Mouse (Mus musculus) intestine, embryonic 14.5 days (tissue): ENCODE measurements around the gene Cadps2. TPM values are rescaled to one million over a fixed set of nuclear protein-coding genes. Genes with fewer than 3 reads are reported as not detected.

Source experiments
- ATAC-seq: fragments of 200-750 bp; cut with Nextera tagmentation; replicated peaks from 2 replicates; pipeline ENCODE4 v1.8.0; 2017; ENCODE audit warnings: low read depth, moderate number of reproducible peaks, moderate TSS enrichment, moderate library complexity; ENCODE audit not compliant: low FRiP score, low TSS enrichment
- DNase-seq: peaks from one replicate; pipeline ENCODE4 v3.0.0-alpha.2; 2018; ENCODE audit warnings: low spot score
- H3K27ac ChIP-seq: fragments of 300-500 bp; sonication (generic); 2 replicates; pipeline ENCODE4 v1.5.1; 2014; ENCODE audit warnings: low read depth, mild to moderate bottlenecking, control low read depth
- H3K27me3 ChIP-seq: fragments of 300-500 bp; sonication (generic); replicated peaks from 2 replicates; pipeline ENCODE4 v1.6.1; 2014; ENCODE audit warnings: low read length, control low read depth; ENCODE audit not compliant: control insufficient read depth, insufficient read depth
- H3K36me3 ChIP-seq: fragments of 300-500 bp; sonication (generic); 2 replicates; pipeline ENCODE4 v1.6.1; 2014; ENCODE audit warnings: low read length, control low read depth; ENCODE audit not compliant: control insufficient read depth, insufficient read depth
- H3K4me1 ChIP-seq: fragments of 300-500 bp; sonication (generic); replicated peaks from 2 replicates; pipeline ENCODE4 v1.6.1; 2014; ENCODE audit warnings: low read length, control low read depth, mixed read lengths; ENCODE audit not compliant: control insufficient read depth, insufficient read depth
- H3K4me2 ChIP-seq: fragments of 300-500 bp; sonication (generic); 2 replicates; pipeline ENCODE4 v1.6.1; 2014; ENCODE audit warnings: low read length
- H3K4me3 ChIP-seq: fragments of 300-500 bp; sonication (generic); 2 replicates; pipeline ENCODE4 v1.5.1; 2014; ENCODE audit warnings: low read depth, low read length, control low read depth, mixed read lengths
- H3K9ac ChIP-seq: fragments of 300-500 bp; sonication (generic); 2 replicates; pipeline ENCODE4 v1.6.1; 2014; ENCODE audit warnings: mild to moderate bottlenecking, low read length
- H3K9me3 ChIP-seq: fragments of 300-500 bp; sonication (generic); 2 replicates; pipeline ENCODE4 v1.6.1; 2016; ENCODE audit warnings: low read length, control low read depth; ENCODE audit not compliant: control insufficient read depth
- WGBS: fragments of 180-500 bp; shearing (Covaris S2); extraction: QIAGEN DNeasy Blood & Tissue Kit; methylation state at CpG from one replicate; pipeline ENCODE4 v1.1.7; 2014; 5-methylcytosine and 5-hydroxymethylcytosine counted together
- polyA plus RNA-seq: library from polyadenylated mRNA; unstranded; fragments of >200 nt; fragmentation: Nextera tagmentation; extraction: Ambion mirVana; gene quantifications from 2 replicates; pipeline ENCODE4 v1.2.1, GENCODE M21; 2014

The Cadps2 gene
- 0.74 and 1.2 TPM in 2 replicates for polyA plus RNA-seq

- Histone ChIP-seq H3K9ac (peak within 1 kb of the TSS; percentile 52), H3K36me3 (no peaks in the 10 kb centered on the region), H3K27me3 (peaks cover 29% of the 10 kb centered on the region), H3K4me1 (peaks cover 3% of the 10 kb centered on the region; the same call in 1 of the 2 replicates), H3K4me2 (peak within 1 kb of the TSS; percentile 86), H3K9me3 (no peaks in the 10 kb centered on the region), H3K27ac (no peak within 1 kb of the TSS), H3K4me3 (peak within 1 kb of the TSS; percentile 63)
- peak; percentile 81 for DNase-seq
- peak; percentile 84 for ATAC-seq
- under 1% methylated on average over 111 of the region's 114 CpGs for WGBS
These were observed at the start of gene Cadps2 for GRCm38 (mm10) chr6:23839009-23839811. Cadps2 (minus strand) TSS chr6:23839421.

- no peak overlapping the region for H3K4me2 ChIP-seq
- no peaks in the 10 kb centered on the region for H3K4me1 ChIP-seq
- DNase-seq, result peak; percentile 52
- H3K4me3 ChIP-seq, result no peak overlapping the region
- no peak for ATAC-seq
- 11% methylated on average over 6 of the region's 6 CpGs for WGBS
- H3K36me3 ChIP-seq, result no peaks in the 10 kb centered on the region
- H3K9me3 ChIP-seq, result no peaks in the 10 kb centered on the region
- H3K27me3 ChIP-seq, result no peaks in the 10 kb centered on the region
- H3K9ac ChIP-seq, result no peak overlapping the region
- H3K27ac ChIP-seq, result no peak overlapping the region
These were observed 47.2 kb upstream of the Cadps2 start for GRCm38 (mm10) chr6:23886418-23886817.

- H3K4me2 ChIP-seq, result no peak overlapping the region
- no peaks in the 10 kb centered on the region for H3K36me3 ChIP-seq
- no peaks in the 10 kb centered on the region for H3K27me3 ChIP-seq
- ATAC-seq (no peak), DNase-seq (no peak)
- WGBS, result 81% methylated on average over 4 of the region's 4 CpGs
- H3K4me1 ChIP-seq, result no peaks in the 10 kb centered on the region
- H3K4me3 ChIP-seq, result no peak overlapping the region
- H3K9ac ChIP-seq, result no peak overlapping the region
- no peaks in the 10 kb centered on the region for H3K9me3 ChIP-seq
- no peak overlapping the region for H3K27ac ChIP-seq
These were observed 37.7 kb upstream of the Cadps2 start for GRCm38 (mm10) chr6:23876765-23877408.

GRCm38 (mm10) chr6:23876363-23876762 is 37.1 kb upstream of the Cadps2 start:
- Histone ChIP-seq H3K9ac (no peak overlapping the region), H3K27me3 (no peaks in the 10 kb centered on the region), H3K4me2 (no peak overlapping the region), H3K4me3 (no peak overlapping the region), H3K4me1 (no peaks in the 10 kb centered on the region), H3K9me3 (no peaks in the 10 kb centered on the region), H3K27ac (no peak overlapping the region), H3K36me3 (no peaks in the 10 kb centered on the region)
- no peak for ATAC-seq
- WGBS, result 69% methylated on average over 4 of the region's 4 CpGs
- DNase-seq, result no peak

GRCm38 (mm10) chr6:23873812-23874211 is 34.6 kb upstream of the Cadps2 start:
- H3K9ac ChIP-seq, result no peak overlapping the region
- DNase-seq (no peak), ATAC-seq (no peak)
- H3K4me3 ChIP-seq, result no peak overlapping the region
- WGBS, result 86% methylated on average over 4 of the region's 4 CpGs
- no peak overlapping the region for H3K27ac ChIP-seq
- H3K4me2 ChIP-seq, result no peak overlapping the region
- H3K27me3 ChIP-seq, result no peaks in the 10 kb centered on the region
- no peaks in the 10 kb centered on the region for H3K4me1 ChIP-seq
- no peaks in the 10 kb centered on the region for H3K36me3 ChIP-seq
- no peaks in the 10 kb centered on the region for H3K9me3 ChIP-seq

GRCm38 (mm10) chr6:23873231-23873630 is 34.0 kb upstream of the Cadps2 start:
- Histone ChIP-seq H3K4me3 (no peak overlapping the region), H3K9ac (no peak overlapping the region), H3K27me3 (no peaks in the 10 kb centered on the region), H3K9me3 (no peaks in the 10 kb centered on the region), H3K36me3 (no peaks in the 10 kb centered on the region), H3K4me1 (no peaks in the 10 kb centered on the region), H3K4me2 (no peak overlapping the region), H3K27ac (no peak overlapping the region)
- ATAC-seq, result no peak
- 84% methylated on average over 3 of the region's 3 CpGs for whole genome bisulfite sequencing
- no peak for DNase-seq

- Histone ChIP-seq H3K36me3 (no peaks in the 10 kb centered on the region), H3K27me3 (no peaks in the 10 kb centered on the region), H3K4me3 (no peak overlapping the region), H3K4me1 (no peaks in the 10 kb centered on the region), H3K4me2 (no peak overlapping the region), H3K9ac (no peak overlapping the region), H3K9me3 (no peaks in the 10 kb centered on the region), H3K27ac (no peak overlapping the region)
- DNase-seq (no peak), ATAC-seq (no peak)
These were observed 30.8 kb upstream of the Cadps2 start for GRCm38 (mm10) chr6:23869971-23870370.

GRCm38 (mm10) chr6:23866298-23866697 is 27.1 kb upstream of the Cadps2 start:
- Histone ChIP-seq H3K4me1 (no peaks in the 10 kb centered on the region), H3K4me3 (no peak overlapping the region), H3K9ac (no peak overlapping the region), H3K27me3 (no peaks in the 10 kb centered on the region), H3K9me3 (no peaks in the 10 kb centered on the region), H3K4me2 (no peak overlapping the region), H3K36me3 (no peaks in the 10 kb centered on the region), H3K27ac (no peak overlapping the region)
- DNase-seq (no peak), ATAC-seq (no peak)
- 88% methylated on average over 7 of the region's 7 CpGs for WGBS
